Mouse (Mus musculus): ENCODE measurements at regions not wholly inside any gene's neighbourhood (a gene's known extent, or its start where the extent isn't known, plus 50 kb on each side); places are given as distances from the start of the nearest gene placed in this dataset.

GRCm38 (mm10) chr17:47983286-47983685 lies 54.8 kb downstream of the 1700122O11Rik start:
- DNase-seq, result no peak

- no peak for DNase-seq
Observed at GRCm38 (mm10) chr17:47981556-47982027, 56.5 kb downstream of the 1700122O11Rik start.

- DNase-seq, result no peak
Observed at GRCm38 (mm10) chr17:47979266-47979665, 54.8 kb upstream of the Foxp4 start.

GRCm38 (mm10) chr17:47978404-47979030 lies 54.1 kb upstream of the Foxp4 start:
- no peak for DNase-seq

- no peak for DNase-seq
Observed at GRCm38 (mm10) chr17:47978001-47978400, 53.6 kb upstream of the Foxp4 start.

GRCm38 (mm10) chr17:47976999-47977357 lies 52.5 kb upstream of the Foxp4 start:
- DNase-seq, result no peak

GRCm38 (mm10) chr17:47976061-47976998 lies 51.9 kb upstream of the Foxp4 start:
- DNase-seq, result peak; percentile 8

- DNase-seq, result no peak
Observed at GRCm38 (mm10) chr17:47975281-47976060, 51.0 kb upstream of the Foxp4 start.

- no peak for DNase-seq
Observed at GRCm38 (mm10) chr17:47974503-47974902, 50.1 kb upstream of the Foxp4 start.

Data from cerebellum, adult 18-20 months (tissue).